Mouse (Mus musculus) small intestine, adult 2 months (tissue): Measurements from ENCODE around the gene Stk32c. TPM values are rescaled to one million over a fixed set of nuclear protein-coding genes. Genes with fewer than 3 reads are reported as not detected.

Experiments
- H3K27ac ChIP-seq: fragments of 200-500 bp; 2 replicates; pipeline ENCODE4 v1.5.1; 2012; ENCODE audit warnings: low read depth, low read length, control low read depth, inconsistent platforms; ENCODE audit not compliant: insufficient read depth
- H3K27me3 ChIP-seq: fragments of 200-500 bp; 2 replicates; pipeline ENCODE4 v1.6.1; 2012; ENCODE audit warnings: mild to moderate bottlenecking, moderate library complexity, low read length, inconsistent platforms; ENCODE audit not compliant: control insufficient read depth, insufficient read depth
- H3K36me3 ChIP-seq: fragments of 200-500 bp; 2 replicates; pipeline ENCODE4 v1.6.1; 2012; ENCODE audit warnings: mild to moderate bottlenecking, low read length, control low read depth, inconsistent platforms; ENCODE audit not compliant: control insufficient read depth, insufficient read depth
- H3K4me1 ChIP-seq: fragments of 200-500 bp; 2 replicates; pipeline ENCODE4 v1.6.1; 2012; ENCODE audit warnings: low read length, inconsistent platforms, mixed read lengths; ENCODE audit not compliant: control insufficient read depth, insufficient read depth, insufficient read length
- H3K4me3 ChIP-seq: fragments of 200-500 bp; 2 replicates; pipeline ENCODE4 v1.5.1; 2012; ENCODE audit warnings: low read depth, mild to moderate bottlenecking, control low read depth, inconsistent platforms, low read length, moderate library complexity
- CTCF ChIP-seq: fragments of 200-500 bp; IDR thresholded peaks from 2 replicates; pipeline ENCODE4 v1.5.1; 2012; ENCODE audit warnings: low read depth, mild to moderate bottlenecking, control low read depth, inconsistent platforms, low read length, moderate library complexity, mixed read lengths; ENCODE audit not compliant: insufficient replicate concordance, insufficient read length; ENCODE audit errors: extremely low read depth
- POLR2A ChIP-seq: fragments of 200-500 bp; IDR thresholded peaks from 2 replicates; pipeline ENCODE4 v1.6.1; 2012; ENCODE audit warnings: low read depth, mild to moderate bottlenecking, control low read depth, inconsistent platforms, low read length, moderate library complexity
- WGBS: fragments of 180-500 bp; shearing (Covaris S2); methylation state at CpG from one replicate; pipeline ENCODE4 v1.1.7; 2018; 5-methylcytosine and 5-hydroxymethylcytosine counted together
- polyA plus RNA-seq: library from polyadenylated mRNA; depleted of rRNA; stranded (reverse); fragments of >200 nt; gene quantifications from 2 replicates; pipeline ENCODE4 v1.2.3, GENCODE M21; 2012

Stk32c gene
- polyA plus RNA-seq, 1 experiment = 7.7 TPM

DNA sequence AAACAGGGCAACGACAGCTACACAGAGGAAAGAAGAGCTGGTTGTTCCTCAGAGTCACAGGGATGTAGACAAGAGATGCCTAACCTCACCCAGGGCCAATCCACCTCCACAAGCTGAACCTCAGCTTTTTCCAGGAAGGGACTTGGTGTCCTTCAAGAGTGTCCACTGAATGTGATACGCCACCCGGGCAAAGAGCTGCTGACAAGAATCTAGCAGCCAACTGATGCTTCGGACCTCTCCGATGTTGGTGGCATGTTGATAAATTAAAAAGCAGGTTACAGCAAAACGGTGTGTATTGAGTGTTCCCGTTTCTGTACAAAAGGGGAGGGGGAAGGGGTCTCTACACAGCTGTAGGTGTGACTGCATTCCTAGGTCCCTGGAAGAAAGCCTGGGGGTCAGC is 28.3 kb downstream of the Stk32c start:
- H3K4me1 ChIP-seq = peaks cover 6% of the 10 kb centered on the region; the same call in 1 of the 2 replicates
- TF ChIP-seq POLR2A (no peak), CTCF (no peak)
- H3K27me3 ChIP-seq = peaks cover 32% of the 10 kb centered on the region
- no peaks in the 10 kb centered on the region for H3K36me3 ChIP-seq
- WGBS = 78% methylated on average over 7 of the region's 7 CpGs
- H3K4me3 ChIP-seq = no peak overlapping the region
- no peak overlapping the region for H3K27ac ChIP-seq

GRCm38 (mm10) chr7:139184396-139184795 is 28.7 kb downstream of the Stk32c start:
- H3K4me3 ChIP-seq = no peak overlapping the region
- TF ChIP-seq POLR2A (no peak), CTCF (no peak)
- H3K27ac ChIP-seq = no peak overlapping the region
- peaks cover 6% of the 10 kb centered on the region; the same call in 1 of the 2 replicates for H3K4me1 ChIP-seq
- H3K27me3 ChIP-seq = peaks cover 32% of the 10 kb centered on the region
- H3K36me3 ChIP-seq = no peaks in the 10 kb centered on the region
- WGBS = 69% methylated on average over 4 of the region's 4 CpGs

DNA sequence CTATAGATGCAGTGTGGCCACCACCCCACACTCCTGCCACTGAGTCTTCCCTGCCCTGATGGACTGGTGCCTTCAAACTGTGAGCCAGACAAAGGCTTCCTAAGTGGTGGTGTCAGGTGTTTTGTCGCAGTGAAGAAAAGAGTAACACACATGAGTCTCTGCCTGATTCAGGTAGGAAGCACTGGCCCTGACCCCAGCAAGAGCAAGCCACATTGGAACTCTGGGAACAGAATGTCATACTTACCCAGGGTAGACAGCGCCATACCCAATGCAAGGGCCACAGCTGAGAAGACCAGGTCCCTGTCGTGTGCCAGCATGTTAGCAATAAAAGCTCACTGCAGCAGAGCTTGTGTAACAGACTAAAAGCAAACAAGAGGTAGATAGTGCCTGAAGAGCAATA is 33.0 kb downstream of the Stk32c start:
- Histone ChIP-seq H3K4me1 (no peaks in the 10 kb centered on the region), H3K27me3 (no peaks in the 10 kb centered on the region), H3K27ac (no peak overlapping the region), H3K4me3 (no peak overlapping the region), H3K36me3 (no peaks in the 10 kb centered on the region)
- no peak for TF ChIP-seq POLR2A
- TF ChIP-seq CTCF = no peak
- WGBS = 85% methylated on average over 3 of the region's 3 CpGs

- Histone ChIP-seq H3K36me3 (no peaks in the 10 kb centered on the region), H3K4me3 (no peak overlapping the region), H3K27me3 (no peaks in the 10 kb centered on the region), H3K4me1 (no peaks in the 10 kb centered on the region), H3K27ac (no peak overlapping the region)
- no peak for TF ChIP-seq CTCF
- TF ChIP-seq POLR2A = no peak
- WGBS = 77% methylated on average over 5 of the region's 5 CpGs
These were observed 33.8 kb downstream of the Stk32c start for GRCm38 (mm10) chr7:139179299-139179698.

DNA sequence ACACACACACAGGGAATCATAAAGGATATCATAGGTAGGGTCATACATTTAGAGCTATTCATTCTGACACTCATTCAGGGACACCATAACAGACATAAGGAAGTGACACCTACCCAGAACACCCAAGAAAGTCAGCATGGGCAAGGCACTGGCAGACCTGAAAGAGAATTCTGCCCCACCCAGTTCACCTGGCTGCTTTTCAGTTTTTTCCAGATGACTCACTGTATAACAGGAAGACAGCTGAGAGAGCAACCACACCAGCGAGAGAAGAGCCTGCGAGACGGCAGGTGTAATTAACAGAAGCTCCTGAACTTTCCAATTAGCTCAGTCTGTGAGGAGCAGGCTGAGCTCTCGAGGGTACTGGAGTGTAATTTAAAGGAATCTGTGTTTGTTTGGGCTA is 44.0 kb downstream of the Stk32c start:
- WGBS = 15% methylated on average over 4 of the region's 4 CpGs
- no peak for TF ChIP-seq POLR2A
- no peak for TF ChIP-seq CTCF

DNA sequence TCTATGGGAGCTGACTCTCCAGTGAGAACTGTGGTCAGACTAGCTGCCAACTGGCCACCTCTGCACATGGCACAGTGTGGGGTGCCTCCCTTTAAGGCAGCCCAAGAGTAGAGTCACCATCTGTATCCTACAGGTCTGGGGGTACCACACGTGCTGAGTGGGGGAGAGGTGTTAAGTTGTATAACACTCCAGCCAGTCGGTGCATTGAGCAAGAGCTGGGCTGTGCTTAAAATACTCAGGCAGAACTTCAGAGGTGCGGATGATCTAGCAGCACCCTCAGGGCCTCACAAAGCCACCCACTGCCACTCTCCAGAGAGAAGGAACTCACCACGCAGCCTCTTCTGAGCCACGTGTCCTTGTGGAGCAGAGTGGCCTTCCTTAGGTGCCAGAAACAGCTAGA is 48.7 kb downstream of the Stk32c start:
- WGBS = 60% methylated on average over 5 of the region's 5 CpGs
- Histone ChIP-seq H3K36me3 (no peaks in the 10 kb centered on the region), H3K4me1 (peaks cover 5% of the 10 kb centered on the region), H3K27me3 (no peaks in the 10 kb centered on the region), H3K27ac (no peak overlapping the region), H3K4me3 (no peak overlapping the region)
- TF ChIP-seq CTCF = no peak
- TF ChIP-seq POLR2A = no peak

More for the DNA sequence above, 44.0 kb downstream of the Stk32c start:
- Histone ChIP-seq H3K27me3 (no peaks in the 10 kb centered on the region), H3K27ac (no peak overlapping the region), H3K36me3 (no peaks in the 10 kb centered on the region), H3K4me1 (peaks cover 10% of the 10 kb centered on the region), H3K4me3 (no peak overlapping the region)

DNA sequence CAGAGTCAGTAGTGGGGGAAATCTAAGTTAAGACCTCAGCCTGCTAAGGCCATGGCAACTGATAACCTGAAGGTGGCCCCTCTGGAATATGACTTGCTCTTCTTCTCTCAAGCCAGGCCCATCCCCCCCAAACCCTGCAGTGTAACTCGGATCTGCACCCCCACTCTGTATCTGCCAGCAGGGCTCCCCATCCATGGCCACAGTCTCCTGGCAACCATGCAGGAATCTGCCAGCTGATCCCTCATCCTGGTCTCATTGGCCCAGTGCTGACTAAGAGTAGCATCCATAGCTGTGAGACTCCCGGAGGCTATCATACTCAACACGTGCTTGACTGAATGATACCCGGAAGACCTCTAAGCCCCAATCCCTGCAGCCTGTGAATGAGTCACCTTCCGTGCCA is 54.2 kb downstream of the Stk32c start:
- 62% methylated on average over 5 of the region's 5 CpGs for WGBS
- TF ChIP-seq CTCF = no peak
- no peak for TF ChIP-seq POLR2A

More for the DNA sequence above, 54.2 kb downstream of the Stk32c start:
- Histone ChIP-seq H3K36me3 (no peaks in the 10 kb centered on the region), H3K4me3 (no peak overlapping the region), H3K27ac (no peak overlapping the region), H3K27me3 (no peaks in the 10 kb centered on the region), H3K4me1 (peaks cover 14% of the 10 kb centered on the region; the same call in 1 of the 2 replicates)
